Mouse (Mus musculus) ES-Bruce4 (cell line): Measurements from ENCODE around the gene Ctsa. TPM values are rescaled to one million over a fixed set of nuclear protein-coding genes. Genes with fewer than 3 reads are reported as not detected.

Source experiments
- H3K27ac ChIP-seq: 2 replicates; pipeline ENCODE4 v1.5.1; 2012; ENCODE audit warnings: low read length, inconsistent platforms; ENCODE audit not compliant: insufficient read depth
- H3K27me3 ChIP-seq: 2 replicates; pipeline ENCODE4 v1.6.1; 2012; ENCODE audit warnings: mild to moderate bottlenecking, low read length, inconsistent platforms; ENCODE audit not compliant: control insufficient read depth, poor library complexity, insufficient read depth, severe bottlenecking
- H3K36me3 ChIP-seq: 2 replicates; pipeline ENCODE4 v1.6.1; 2012; ENCODE audit warnings: inconsistent platforms, mild to moderate bottlenecking, low read length, moderate library complexity; ENCODE audit not compliant: control insufficient read depth, poor library complexity, insufficient read depth, severe bottlenecking
- H3K4me1 ChIP-seq: one replicate; pipeline ENCODE4 v1.8.1; 2011; ENCODE audit warnings: low read length; ENCODE audit not compliant: control insufficient read depth, insufficient read depth
- H3K4me3 ChIP-seq: 2 replicates; pipeline ENCODE4 v1.5.1; 2011; ENCODE audit warnings: low read depth, mild to moderate bottlenecking, low read length
- H3K9ac ChIP-seq: 2 replicates; pipeline ENCODE4 v1.6.1; 2012; ENCODE audit warnings: low read depth, mild to moderate bottlenecking, inconsistent platforms; ENCODE audit not compliant: poor library complexity, severe bottlenecking
- H3K9me3 ChIP-seq: replicated peaks from 2 replicates; pipeline ENCODE4 v1.6.1; 2012; ENCODE audit warnings: mild to moderate bottlenecking, low read length, inconsistent platforms; ENCODE audit not compliant: control insufficient read depth, poor library complexity, insufficient read depth, severe bottlenecking
- CTCF ChIP-seq: IDR thresholded peaks from one replicate; pipeline ENCODE4 v1.8.1; 2011; ENCODE audit warnings: low read depth, low read length
- EP300 ChIP-seq: IDR thresholded peaks from 2 replicates; pipeline ENCODE4 v1.6.1; 2011; ENCODE audit warnings: low read depth, low read length; ENCODE audit not compliant: insufficient read depth
- POLR2A ChIP-seq: IDR thresholded peaks from one replicate; pipeline ENCODE4 v1.8.1; 2011; ENCODE audit warnings: low read length; ENCODE audit not compliant: insufficient read depth
- polyA plus RNA-seq: library from polyadenylated mRNA; stranded (reverse); fragments of >200 nt; gene quantifications from 2 replicates; pipeline ENCODE4 v1.2.4, GENCODE M21; 2011; ENCODE audit warnings: low read depth; ENCODE audit not compliant: missing spikeins, insufficient read depth, insufficient read length

Ctsa gene
- polyA plus RNA-seq, 1 experiment = 75.3 TPM

- Histone ChIP-seq H3K27ac (peak within 1 kb of the TSS; percentile 76), H3K36me3 (peaks cover 42% of the 10 kb centered on the region)
- no peak for TF ChIP-seq CTCF
- TF ChIP-seq POLR2A = peak; percentile 94
Measured at GRCm38 (mm10) chr2:164822636-164823165, 10.0 kb upstream of the Ctsa start, which contains the start of gene Zswim1. Gene Zswim1 (plus strand): TSS chr2:164822686.

DNA sequence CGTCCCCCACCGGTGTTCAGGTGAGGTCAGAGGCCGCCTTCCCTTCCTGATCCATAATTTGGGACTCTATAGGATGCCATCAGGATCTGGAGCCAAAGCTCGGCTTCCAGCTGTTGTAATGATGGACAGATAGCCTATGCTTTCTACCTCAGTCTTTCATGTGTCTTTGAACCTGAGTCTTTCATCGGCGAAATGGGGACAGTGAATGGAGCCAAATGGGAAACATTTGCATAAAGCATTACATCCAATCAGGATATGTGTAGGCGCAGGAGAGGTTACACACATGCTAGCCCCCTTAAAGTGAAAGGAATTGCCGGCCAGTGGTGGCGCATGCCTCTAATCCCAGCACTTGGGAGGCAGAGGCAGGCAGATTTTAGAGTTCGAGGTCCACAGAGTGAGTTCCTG lies 9.5 kb upstream of the Ctsa start:
- peaks cover 45% of the 10 kb centered on the region for H3K36me3 ChIP-seq
- peak overlapping the region; percentile 74 for H3K27ac ChIP-seq
- H3K27me3 ChIP-seq = no peaks in the 10 kb centered on the region
- H3K4me1 ChIP-seq = peaks cover 8% of the 10 kb centered on the region
- H3K9me3 ChIP-seq = no peaks in the 10 kb centered on the region
- H3K4me3 ChIP-seq = peak overlapping the region; percentile 86
- H3K9ac ChIP-seq = peak overlapping the region; percentile 69
- TF ChIP-seq EP300 (no peak), CTCF (no peak), POLR2A (no peak)

More at GRCm38 (mm10) chr2:164822636-164823165, 10.0 kb upstream of the Ctsa start, which contains the start of gene Zswim1:
- H3K27me3 ChIP-seq = no peaks in the 10 kb centered on the region
- H3K9me3 ChIP-seq = no peaks in the 10 kb centered on the region
- H3K4me1 ChIP-seq = peaks cover 8% of the 10 kb centered on the region
- H3K9ac ChIP-seq = peak within 1 kb of the TSS; percentile 69
- H3K4me3 ChIP-seq = peak within 1 kb of the TSS; percentile 86

DNA sequence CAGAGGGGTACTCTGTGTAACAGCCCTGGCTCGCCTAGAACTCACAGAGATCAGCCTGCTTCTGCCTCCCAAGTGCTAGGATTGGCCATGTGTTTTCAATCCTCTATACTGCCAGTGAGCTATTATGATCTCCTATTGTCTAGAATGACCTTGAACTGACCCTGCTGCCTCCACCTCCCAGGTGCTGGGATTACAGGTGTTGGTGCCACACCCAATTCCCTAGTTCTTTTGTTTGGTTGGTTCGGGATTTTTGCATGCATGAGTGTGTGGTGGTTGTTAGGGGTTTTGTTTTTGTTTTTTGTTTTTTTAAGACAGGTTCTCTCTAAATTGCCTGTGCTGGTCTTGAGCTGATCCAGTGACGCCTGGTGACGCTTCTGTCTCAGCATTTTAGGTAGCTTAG lies 8.7 kb upstream of the Ctsa start:
- Histone ChIP-seq H3K27me3 (no peaks in the 10 kb centered on the region), H3K4me1 (peaks cover 8% of the 10 kb centered on the region), H3K36me3 (peaks cover 46% of the 10 kb centered on the region), H3K27ac (peak overlapping the region; percentile 89), H3K4me3 (peak overlapping the region; percentile 65), H3K9me3 (no peaks in the 10 kb centered on the region), H3K9ac (peak overlapping the region; percentile 69)
- TF ChIP-seq EP300 = peak; percentile 98
- no peak for TF ChIP-seq CTCF
- peak; percentile 9 for TF ChIP-seq POLR2A

DNA sequence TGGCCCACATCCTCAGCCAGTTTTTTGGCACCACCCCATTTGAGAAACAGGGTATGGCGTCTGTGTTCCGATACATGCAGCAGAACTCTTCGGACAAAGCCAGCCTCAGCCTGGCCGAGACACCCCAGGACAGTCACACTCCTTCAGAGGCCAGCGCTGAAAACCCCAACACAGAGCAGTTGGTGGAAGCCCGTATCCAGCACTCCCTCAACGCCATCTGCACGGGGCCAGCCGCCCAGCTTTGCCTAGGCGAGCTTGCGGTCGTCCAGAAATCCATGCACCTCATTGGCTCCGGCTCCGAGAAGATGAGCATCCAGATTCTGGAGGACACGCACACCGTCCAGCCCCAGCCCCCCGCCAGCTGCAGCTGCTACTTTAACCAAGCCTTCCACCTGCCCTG lies 7.2 kb upstream of the Ctsa start:
- Histone ChIP-seq H3K9me3 (no peaks in the 10 kb centered on the region), H3K9ac (peak overlapping the region; percentile 9), H3K4me3 (peak overlapping the region; percentile 64), H3K27me3 (no peaks in the 10 kb centered on the region), H3K36me3 (peaks cover 39% of the 10 kb centered on the region), H3K4me1 (peaks cover 4% of the 10 kb centered on the region), H3K27ac (no peak overlapping the region)
- TF ChIP-seq CTCF = no peak
- TF ChIP-seq POLR2A = no peak
- TF ChIP-seq EP300 = no peak

DNA sequence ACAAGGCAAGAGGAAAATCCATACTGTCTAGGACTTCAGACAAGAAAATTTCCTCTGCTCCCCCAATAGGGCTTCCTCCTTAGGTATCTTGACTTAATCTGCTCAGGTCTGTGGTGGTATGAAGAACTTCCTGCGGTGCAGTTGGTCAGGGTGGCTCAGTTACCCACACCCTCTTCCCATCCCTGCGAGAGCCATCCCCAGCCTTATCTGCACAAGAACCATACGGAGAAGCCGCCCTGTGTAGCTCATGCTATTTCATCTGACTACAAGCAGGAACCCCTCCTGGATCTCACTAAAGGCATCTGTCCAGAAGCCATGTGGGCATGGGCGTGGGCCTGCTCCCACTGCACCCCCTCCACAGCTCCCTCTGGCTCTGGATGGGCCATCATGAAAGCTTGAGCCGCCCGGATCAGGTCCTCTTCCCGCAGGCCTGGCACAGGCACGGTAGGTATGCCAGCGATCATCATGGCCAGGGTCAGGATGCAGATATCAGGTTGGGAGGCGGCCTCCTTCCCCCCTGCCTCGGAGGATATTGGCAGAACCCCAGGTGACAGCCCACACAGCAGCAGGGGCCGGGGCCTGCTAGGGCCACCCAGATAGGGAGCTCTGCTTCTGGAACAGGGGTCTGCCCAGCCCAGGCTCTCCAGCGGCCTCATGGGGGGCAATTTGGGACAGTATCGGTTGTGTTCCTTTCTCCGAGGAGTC lies 5.4 kb upstream of the Ctsa start:
- H3K27me3 ChIP-seq = no peaks in the 10 kb centered on the region
- no peak for TF ChIP-seq CTCF
- no peak for TF ChIP-seq POLR2A
- no peak for TF ChIP-seq EP300
- peak overlapping the region; percentile 69 for H3K27ac ChIP-seq
- H3K9me3 ChIP-seq = no peaks in the 10 kb centered on the region
- no peaks in the 10 kb centered on the region for H3K4me1 ChIP-seq
- H3K9ac ChIP-seq = peak overlapping the region; percentile 19; the same call in 1 of the 2 replicates
- H3K36me3 ChIP-seq = peaks cover 36% of the 10 kb centered on the region
- H3K4me3 ChIP-seq = peak overlapping the region; percentile 1; the same call in 1 of the 2 replicates

GRCm38 (mm10) chr2:164828437-164828836 lies 4.2 kb upstream of the Ctsa start, which contains the start of gene Spata25:
Gene Spata25 (minus strand): TSS chr2:164828537.
- Histone ChIP-seq H3K9ac (peak within 1 kb of the TSS; percentile 19; the same call in 1 of the 2 replicates), H3K4me3 (0 out of 2 replicates have a peak within 1 kb of the TSS, but pooled peaks have one; percentile 1), H3K27ac (peak within 1 kb of the TSS; percentile 69), H3K9me3 (no peaks in the 10 kb centered on the region), H3K27me3 (no peaks in the 10 kb centered on the region), H3K36me3 (peaks cover 36% of the 10 kb centered on the region), H3K4me1 (no peaks in the 10 kb centered on the region)
- TF ChIP-seq CTCF (no peak), POLR2A (no peak), EP300 (no peak)
